Mouse (Mus musculus): ENCODE data around the gene Arpc4. TPM values are rescaled to one million over a fixed set of nuclear protein-coding genes. Genes with fewer than 3 reads are reported as not detected.

Arpc4 gene
- polyA plus RNA-seq, 1 experiment from 2014 or later, result 423 TPM

DNA sequence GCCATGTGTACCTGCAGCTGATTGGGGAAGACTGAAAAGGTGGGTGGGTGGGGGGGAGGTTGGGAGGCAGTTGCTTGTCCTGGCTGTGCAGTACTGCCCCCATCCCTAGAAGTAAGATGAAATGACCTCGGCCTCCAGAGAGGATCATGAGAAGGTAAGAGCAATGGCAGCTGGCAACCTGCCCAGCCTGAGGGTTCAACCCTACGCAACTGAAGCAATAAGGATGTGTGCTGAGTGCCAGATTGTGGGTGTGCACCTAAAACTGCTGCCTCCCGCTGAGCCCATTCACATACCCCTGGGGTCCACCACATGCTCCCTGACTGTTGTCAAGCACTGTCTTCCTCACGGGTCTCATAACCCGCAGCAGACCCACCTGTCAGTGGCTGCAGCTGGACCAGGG is 38.5 kb downstream of the Arpc4 start:
- Histone ChIP-seq H3K27me3 (no peaks in the 10 kb centered on the region), H3K27ac (replicated peaks) (no peak overlapping the region), H3K36me3 (peaks cover 5% of the 10 kb centered on the region; the same call in 1 of the 2 replicates), H3K9me3 (no peaks in the 10 kb centered on the region), H3K4me2 (no peak overlapping the region), H3K4me3 (no peak overlapping the region), H3K9ac (no peak overlapping the region), H3K4me1 (replicated peaks) (peaks cover 18% of the 10 kb centered on the region)
- 78% methylated on average over 5 of the region's 5 CpGs for WGBS
- ATAC-seq (ENCODE audit: low FRiP score, low read depth), result no peak

DNA sequence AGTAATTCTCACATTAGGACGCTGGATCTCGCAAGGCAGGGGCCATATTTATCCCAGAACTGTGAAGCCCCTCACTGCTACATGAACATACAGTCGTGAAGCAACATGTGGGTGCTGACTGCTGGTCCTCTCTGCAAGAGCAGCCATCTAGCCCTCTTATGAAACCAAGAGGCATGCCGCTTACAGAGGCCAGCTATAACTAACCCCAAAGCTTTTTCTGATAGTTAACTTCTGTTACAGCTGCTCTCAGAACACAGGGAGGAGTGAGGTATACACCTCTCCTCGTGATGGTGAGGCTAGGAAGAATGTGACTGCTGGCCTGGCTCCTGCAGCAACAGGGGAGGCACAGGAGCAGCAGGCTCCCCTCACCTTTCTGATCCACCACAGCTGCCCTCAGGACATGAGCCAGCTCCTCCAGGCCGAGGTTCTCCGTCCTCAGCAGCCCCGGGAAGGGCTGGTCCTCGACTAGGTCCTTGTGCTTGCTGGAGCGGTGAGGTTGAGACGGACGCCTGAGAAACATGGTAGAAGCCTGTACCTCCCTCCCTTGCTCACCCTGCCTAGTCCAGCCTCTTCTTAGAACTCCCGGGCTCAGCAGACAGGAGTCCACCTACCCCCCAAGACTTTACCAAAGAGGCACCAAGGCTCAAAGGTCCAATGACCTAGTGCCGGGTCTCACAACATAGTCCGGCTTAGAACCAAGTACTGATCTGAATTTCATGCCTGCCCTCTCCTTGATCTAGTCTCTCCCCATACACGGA is 40.7 kb downstream of the Arpc4 start:
- Histone ChIP-seq H3K4me2 (peak overlapping the region; percentile 96), H3K9ac (peak overlapping the region; percentile 56), H3K36me3 (peaks cover 5% of the 10 kb centered on the region; the same call in 1 of the 2 replicates), H3K27ac (replicated peaks) (peak overlapping the region; percentile 63), H3K4me3 (peak overlapping the region; percentile 55), H3K4me1 (replicated peaks) (peaks cover 18% of the 10 kb centered on the region), H3K9me3 (no peaks in the 10 kb centered on the region), H3K27me3 (no peaks in the 10 kb centered on the region)
- ATAC-seq (ENCODE audit: low FRiP score, low read depth), result peak; percentile 68
- WGBS, result 17% methylated on average over 16 of the region's 16 CpGs

DNA sequence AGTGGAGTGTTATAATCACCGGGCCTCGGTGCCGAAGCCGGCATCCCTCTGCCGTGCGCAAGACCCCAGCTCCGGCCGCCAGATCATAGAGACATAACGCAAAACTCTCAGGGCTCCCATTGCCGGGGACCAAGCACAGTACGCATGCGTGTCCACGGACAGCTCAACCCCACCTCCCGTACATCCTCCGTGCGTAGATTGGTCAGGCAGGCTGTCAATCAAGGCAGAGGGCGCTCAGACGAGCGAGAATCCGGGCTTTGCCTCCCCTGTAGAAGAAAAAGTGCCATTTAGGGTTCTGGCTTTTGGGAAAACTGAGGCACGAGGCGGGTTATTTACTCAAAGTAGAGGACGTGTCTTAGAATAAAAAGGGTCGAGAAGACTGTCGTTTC is 41.3 kb downstream of the Arpc4 start, which contains the start of gene Rpusd3:
Gene Rpusd3, minus strand, starts transcription at position 142 of the 389 bp plus-strand sequence.
- peak within 1 kb of the TSS; percentile 63 for H3K27ac ChIP-seq (replicated peaks)
- H3K4me3 ChIP-seq, result peak within 1 kb of the TSS; percentile 55
- under 1% methylated on average over 25 of the region's 25 CpGs for whole genome bisulfite sequencing
- H3K4me1 ChIP-seq (replicated peaks), result peaks cover 18% of the 10 kb centered on the region
- H3K9me3 ChIP-seq, result no peaks in the 10 kb centered on the region
- peak within 1 kb of the TSS; percentile 56 for H3K9ac ChIP-seq
- H3K4me2 ChIP-seq, result peak within 1 kb of the TSS; percentile 96
- H3K36me3 ChIP-seq, result peaks cover 5% of the 10 kb centered on the region; the same call in 1 of the 2 replicates
- ATAC-seq (ENCODE audit: low FRiP score, low read depth), result peak; percentile 97
- H3K27me3 ChIP-seq, result no peaks in the 10 kb centered on the region

DNA sequence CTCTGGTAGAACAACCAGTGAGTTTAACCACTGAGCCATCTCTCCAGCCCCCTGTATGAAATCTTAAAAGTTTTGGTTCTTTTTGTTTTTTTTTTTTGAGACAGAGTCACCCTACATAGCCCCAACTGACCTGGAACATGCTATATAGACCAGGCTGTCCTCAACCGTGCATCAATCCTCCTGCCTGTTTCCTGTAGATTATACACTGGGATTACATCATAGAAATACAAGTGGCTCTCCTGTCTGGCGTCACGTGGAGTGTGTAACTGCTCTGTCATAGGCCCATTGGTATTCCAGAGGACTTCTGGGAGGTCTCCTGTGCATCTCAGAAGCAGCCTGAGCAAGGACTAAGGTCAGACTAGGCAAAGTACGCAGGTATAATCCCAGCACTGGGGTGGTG is 45.1 kb downstream of the Arpc4 start:
- ATAC-seq (ENCODE audit: low FRiP score, low read depth), result no peak

DNA sequence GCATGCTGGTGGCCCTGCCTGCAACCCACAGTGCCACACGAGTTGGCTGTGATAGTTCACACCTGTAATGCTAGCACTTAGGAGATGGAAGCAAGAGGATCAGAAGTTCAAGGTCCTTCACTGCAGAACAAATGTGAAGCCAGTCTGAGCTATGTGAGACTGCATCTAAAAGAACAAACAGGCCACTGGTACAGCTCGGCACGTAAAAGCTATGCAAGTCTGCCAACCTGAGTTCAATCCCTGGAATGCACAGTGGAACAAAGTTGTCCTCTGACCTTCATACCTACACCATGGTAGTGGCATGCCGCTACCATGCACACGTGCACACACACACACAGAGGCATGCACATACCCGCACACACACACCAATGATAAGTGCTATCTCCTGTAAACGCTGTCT is 46.3 kb downstream of the Arpc4 start:
- no peak overlapping the region for H3K4me2 ChIP-seq
- no peak overlapping the region for H3K9ac ChIP-seq
- no peaks in the 10 kb centered on the region for H3K27me3 ChIP-seq
- peaks cover 4% of the 10 kb centered on the region for H3K4me1 ChIP-seq (replicated peaks)
- H3K27ac ChIP-seq (replicated peaks), result no peak overlapping the region
- no peak for ATAC-seq (ENCODE audit: low FRiP score, low read depth)
- no peaks in the 10 kb centered on the region for H3K9me3 ChIP-seq
- no peaks in the 10 kb centered on the region for H3K36me3 ChIP-seq
- 91% methylated on average over 7 of the region's 7 CpGs for WGBS
- no peak overlapping the region for H3K4me3 ChIP-seq

More for the DNA sequence above, 45.1 kb downstream of the Arpc4 start:
- no peaks in the 10 kb centered on the region for H3K27me3 ChIP-seq
- H3K36me3 ChIP-seq, result no peaks in the 10 kb centered on the region
- no peak overlapping the region for H3K27ac ChIP-seq (replicated peaks)
- no peak overlapping the region for H3K4me3 ChIP-seq
- no peak overlapping the region for H3K4me2 ChIP-seq
- 84% methylated on average over 4 of the region's 4 CpGs for WGBS
- H3K9ac ChIP-seq, result no peak overlapping the region
- peaks cover 11% of the 10 kb centered on the region for H3K4me1 ChIP-seq (replicated peaks)
- no peaks in the 10 kb centered on the region for H3K9me3 ChIP-seq

DNA sequence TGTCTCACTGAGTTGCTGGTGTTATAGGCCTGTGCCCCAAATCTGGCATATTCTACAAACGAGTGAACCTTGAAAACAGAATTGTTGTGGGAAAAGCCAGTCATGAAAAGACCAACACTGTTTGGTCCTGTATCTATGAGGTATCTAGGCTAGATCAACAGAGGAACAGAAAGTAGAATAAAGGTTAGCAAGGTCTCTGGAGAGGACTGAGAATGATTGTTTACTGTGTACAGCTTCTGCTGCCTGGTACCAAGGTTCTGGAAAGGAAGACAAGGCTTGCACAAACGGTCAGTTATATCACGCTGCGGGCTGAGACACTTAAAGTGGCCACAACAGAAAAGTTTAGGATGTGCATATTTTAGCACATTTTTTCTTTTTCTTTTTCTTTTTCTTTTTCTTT is 48.8 kb downstream of the Arpc4 start:
- no peak overlapping the region for H3K4me2 ChIP-seq
- no peak for ATAC-seq (ENCODE audit: low FRiP score, low read depth)
- WGBS, result 92% methylated on average over 4 of the region's 4 CpGs
- H3K9me3 ChIP-seq, result no peaks in the 10 kb centered on the region
- H3K27me3 ChIP-seq, result no peaks in the 10 kb centered on the region
- H3K4me1 ChIP-seq (replicated peaks), result no peaks in the 10 kb centered on the region
- no peak overlapping the region for H3K27ac ChIP-seq (replicated peaks)
- no peaks in the 10 kb centered on the region for H3K36me3 ChIP-seq
- no peak overlapping the region for H3K4me3 ChIP-seq
- H3K9ac ChIP-seq, result no peak overlapping the region

DNA sequence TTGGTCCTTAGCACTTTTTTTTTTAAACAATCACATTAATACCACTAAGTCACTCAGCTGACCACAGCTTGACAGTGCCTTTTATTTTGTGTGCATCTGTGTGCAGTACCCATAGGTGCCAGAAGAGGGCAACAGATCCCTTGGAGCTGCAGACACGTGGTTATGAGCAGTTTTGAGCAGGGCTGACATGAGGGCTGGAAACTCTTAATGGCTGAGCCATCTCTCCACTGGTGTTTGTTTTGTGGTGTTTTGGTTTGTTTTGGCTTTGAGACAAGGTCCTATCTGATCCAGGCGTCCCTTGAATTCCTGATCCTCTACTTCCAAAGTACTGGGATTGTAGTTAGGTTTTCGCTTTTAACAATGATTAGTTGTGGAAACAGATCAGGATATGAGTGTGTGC is 49.5 kb downstream of the Arpc4 start:
- Histone ChIP-seq H3K4me1 (replicated peaks) (no peaks in the 10 kb centered on the region), H3K4me3 (no peak overlapping the region), H3K36me3 (no peaks in the 10 kb centered on the region), H3K4me2 (no peak overlapping the region), H3K9me3 (no peaks in the 10 kb centered on the region), H3K9ac (no peak overlapping the region), H3K27me3 (no peaks in the 10 kb centered on the region), H3K27ac (replicated peaks) (no peak overlapping the region)
- 63% methylated on average over 3 of the region's 3 CpGs for WGBS
- no peak for ATAC-seq (ENCODE audit: low FRiP score, low read depth)

DNA sequence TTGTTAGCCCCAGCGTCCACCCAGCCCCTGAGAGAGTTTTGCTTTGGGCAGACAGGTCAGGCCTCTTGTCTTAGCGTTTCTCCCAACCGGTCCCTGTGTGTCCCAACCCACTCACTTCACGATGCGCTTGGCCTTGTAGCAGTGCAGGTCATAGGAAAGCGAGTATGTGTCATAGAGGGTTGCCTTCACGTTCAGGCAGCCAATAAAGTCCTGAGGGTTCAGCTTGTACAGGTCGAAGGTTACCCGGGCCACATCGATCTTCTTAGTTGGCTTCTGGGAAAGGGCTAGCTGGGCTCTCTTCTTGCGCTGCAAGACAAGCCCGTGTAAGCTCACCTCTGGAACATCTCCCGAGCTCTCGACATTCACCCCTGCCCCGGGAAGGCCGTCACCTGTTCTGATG is 50.1 kb downstream of the Arpc4 start:
- no peak overlapping the region for H3K4me2 ChIP-seq
- H3K9ac ChIP-seq, result no peak overlapping the region
- no peak overlapping the region for H3K27ac ChIP-seq (replicated peaks)
- ATAC-seq (ENCODE audit: low FRiP score, low read depth), result no peak
- H3K36me3 ChIP-seq, result no peaks in the 10 kb centered on the region
- no peaks in the 10 kb centered on the region for H3K9me3 ChIP-seq
- no peaks in the 10 kb centered on the region for H3K27me3 ChIP-seq
- no peaks in the 10 kb centered on the region for H3K4me1 ChIP-seq (replicated peaks)
- WGBS, result 92% methylated on average over 16 of the region's 16 CpGs
- H3K4me3 ChIP-seq, result no peak overlapping the region

DNA sequence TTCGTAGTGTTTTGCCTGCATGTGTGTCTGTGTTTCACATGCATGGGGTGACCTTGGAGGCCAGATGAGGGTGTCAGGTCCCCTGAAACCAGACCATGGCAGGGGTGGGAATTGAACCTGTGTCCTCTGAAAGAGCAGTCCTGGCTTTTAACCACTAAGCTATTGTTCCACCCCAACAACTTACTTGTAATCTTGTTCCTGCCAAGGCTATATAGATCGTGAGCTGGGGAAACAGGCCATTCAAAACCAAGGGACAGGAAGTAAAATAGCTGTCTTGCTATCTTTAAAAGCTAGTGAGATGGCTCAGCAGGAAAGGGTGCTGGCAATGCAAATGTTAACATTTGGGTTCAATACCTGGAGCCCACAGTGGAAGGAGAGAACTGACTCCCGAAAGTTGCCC is 52.0 kb downstream of the Arpc4 start:
- no peaks in the 10 kb centered on the region for H3K4me1 ChIP-seq (replicated peaks)
- H3K4me3 ChIP-seq, result no peak overlapping the region
- no peak overlapping the region for H3K27ac ChIP-seq (replicated peaks)
- no peak for ATAC-seq (ENCODE audit: low FRiP score, low read depth)
- H3K4me2 ChIP-seq, result no peak overlapping the region
- H3K9me3 ChIP-seq, result no peaks in the 10 kb centered on the region
- no peaks in the 10 kb centered on the region for H3K36me3 ChIP-seq
- no peaks in the 10 kb centered on the region for H3K27me3 ChIP-seq
- no peak overlapping the region for H3K9ac ChIP-seq
- 76% methylated on average over 3 of the region's 3 CpGs for WGBS

DNA sequence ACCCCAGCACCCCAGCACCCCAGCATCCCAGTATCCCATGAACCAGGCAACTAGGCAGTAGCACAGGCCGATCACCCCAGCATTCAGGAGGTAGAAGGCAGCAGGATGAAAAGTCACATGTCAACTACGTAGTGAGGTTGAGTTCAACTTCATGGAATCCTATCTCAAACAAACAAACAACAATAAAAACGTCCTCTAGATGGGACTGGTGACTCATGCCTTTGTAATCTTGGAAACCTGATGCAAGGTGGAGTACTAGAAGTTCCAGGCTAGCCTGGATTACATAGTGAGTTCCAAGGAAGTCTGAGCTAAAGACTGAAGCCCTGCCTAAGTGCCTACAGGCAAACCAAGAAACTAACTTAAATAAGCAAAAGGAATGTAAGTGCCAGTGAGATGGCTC is 52.9 kb downstream of the Arpc4 start:
- no peaks in the 10 kb centered on the region for H3K4me1 ChIP-seq (replicated peaks)
- 63% methylated on average over 3 of the region's 3 CpGs for WGBS

DNA sequence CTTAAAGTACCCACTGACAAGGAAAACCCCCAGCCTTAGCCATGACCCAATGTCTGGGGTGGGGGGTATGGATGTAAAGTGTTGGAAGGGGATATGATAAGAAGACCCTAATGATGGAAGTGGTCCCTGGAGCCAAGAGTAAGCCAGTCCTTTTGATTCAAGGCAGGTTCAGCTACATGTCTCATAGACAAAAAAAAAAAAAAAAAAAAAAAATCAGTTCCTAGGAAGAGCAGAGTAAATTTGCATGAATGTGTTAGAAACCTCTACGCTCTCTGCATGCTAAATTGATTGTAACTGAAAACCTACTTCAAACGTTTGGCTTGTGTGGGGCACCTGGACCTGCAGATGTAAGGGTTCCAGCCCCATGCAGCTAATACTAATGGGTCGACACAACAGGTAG is 53.9 kb downstream of the Arpc4 start:
- Histone ChIP-seq H3K4me2 (no peak overlapping the region), H3K27ac (replicated peaks) (no peak overlapping the region), H3K9me3 (no peaks in the 10 kb centered on the region), H3K4me1 (replicated peaks) (no peaks in the 10 kb centered on the region), H3K9ac (no peak overlapping the region), H3K4me3 (no peak overlapping the region), H3K27me3 (no peaks in the 10 kb centered on the region), H3K36me3 (no peaks in the 10 kb centered on the region)
- no peak for ATAC-seq (ENCODE audit: low FRiP score, low read depth)
- 68% methylated on average over 3 of the region's 3 CpGs for WGBS

More for the DNA sequence above, 52.9 kb downstream of the Arpc4 start:
- H3K36me3 ChIP-seq, result no peaks in the 10 kb centered on the region
- H3K4me3 ChIP-seq, result no peak overlapping the region
- H3K27me3 ChIP-seq, result no peaks in the 10 kb centered on the region
- ATAC-seq (ENCODE audit: low FRiP score, low read depth), result no peak
- H3K27ac ChIP-seq (replicated peaks), result no peak overlapping the region
- no peak overlapping the region for H3K4me2 ChIP-seq
- H3K9ac ChIP-seq, result no peak overlapping the region
- H3K9me3 ChIP-seq, result no peaks in the 10 kb centered on the region

DNA sequence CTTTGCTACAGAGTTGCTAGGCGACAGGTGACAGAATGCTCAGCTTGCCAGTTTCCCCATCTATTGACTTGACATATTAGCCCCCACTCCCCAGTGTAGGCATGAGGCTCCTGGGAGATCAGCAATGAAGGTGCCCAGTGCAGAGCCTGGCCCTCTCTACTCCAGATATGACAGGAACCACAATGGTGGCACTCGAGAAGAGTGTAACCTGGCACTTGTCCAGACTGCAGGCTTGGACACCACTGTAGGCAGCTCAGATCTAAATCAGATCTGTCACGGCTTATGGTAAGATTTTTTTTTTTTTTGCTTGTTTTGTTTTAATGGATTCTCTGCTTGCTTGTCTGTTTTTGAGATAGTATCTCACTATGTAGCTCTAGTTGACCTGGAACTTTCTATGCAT is 55.7 kb downstream of the Arpc4 start:
- ATAC-seq (ENCODE audit: low FRiP score, low read depth), result no peak
- no peak overlapping the region for H3K9ac ChIP-seq
- H3K27ac ChIP-seq (replicated peaks), result no peak overlapping the region
- H3K4me3 ChIP-seq, result no peak overlapping the region
- WGBS, result 75% methylated on average over 3 of the region's 3 CpGs
- H3K4me2 ChIP-seq, result no peak overlapping the region
- H3K9me3 ChIP-seq, result no peaks in the 10 kb centered on the region
- H3K36me3 ChIP-seq, result no peaks in the 10 kb centered on the region
- no peaks in the 10 kb centered on the region for H3K27me3 ChIP-seq
- no peaks in the 10 kb centered on the region for H3K4me1 ChIP-seq (replicated peaks)

DNA sequence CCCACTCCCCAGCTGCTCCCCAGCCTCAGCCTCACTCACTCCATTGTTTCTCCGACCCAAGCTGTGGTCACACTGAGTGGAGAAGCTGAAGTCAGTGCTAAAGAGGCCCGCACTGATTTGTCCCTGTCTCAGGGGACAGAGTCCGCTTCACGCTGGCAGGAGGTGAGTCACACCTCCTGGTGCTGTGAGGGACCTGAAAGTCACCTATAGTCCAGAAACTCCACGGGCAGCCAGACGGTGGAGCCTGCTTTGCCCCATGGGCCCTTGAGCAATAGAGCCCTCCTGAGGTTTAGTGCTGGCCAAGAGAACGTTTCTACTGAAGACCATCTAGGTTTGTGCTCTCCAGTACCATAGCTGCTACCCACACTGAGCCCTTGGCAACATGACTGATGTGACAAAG is 56.8 kb downstream of the Arpc4 start:
- H3K4me2 ChIP-seq, result no peak overlapping the region
- H3K27ac ChIP-seq (replicated peaks), result no peak overlapping the region
- H3K9me3 ChIP-seq, result no peaks in the 10 kb centered on the region
- H3K27me3 ChIP-seq, result no peaks in the 10 kb centered on the region
- no peak for ATAC-seq (ENCODE audit: low FRiP score, low read depth)
- 77% methylated on average over 7 of the region's 7 CpGs for WGBS
- no peaks in the 10 kb centered on the region for H3K36me3 ChIP-seq
- no peak overlapping the region for H3K9ac ChIP-seq
- no peaks in the 10 kb centered on the region for H3K4me1 ChIP-seq (replicated peaks)
- H3K4me3 ChIP-seq, result no peak overlapping the region

All from hindbrain, embryonic 15.5 days (tissue).